Comparison of ENCODE assay signal across 11 mouse cellular contexts in genomic region chr14:21583051-21583450, GRCm38 (mm10).
DNase-seq lines count a peak whose midpoint lies in the region; ATAC-seq and TF ChIP-seq lines count a peak whose summit lies in the region.
"Had no signal": no experiment of that assay in that cellular context is flagged by ENCODE, and none has a peak within 500 bp of the region (broad histone marks: within the 10 kb centered on the region; RNA-seq: fewer than 3 reads in every experiment).

No protein-coding gene starts in this region.

- no peaks in the 10 kb centered on the region for H3K27me3 ChIP-seq in hindbrain, embryonic 13.5 days
- H3K27me3 ChIP-seq in hindbrain, embryonic 12.5 days = no peaks in the 10 kb centered on the region
- no peaks in the 10 kb centered on the region for H3K27me3 ChIP-seq in heart, embryonic 13.5 days (replicated peaks)
- no peaks in the 10 kb centered on the region for H3K27me3 ChIP-seq in limb, embryonic 15.5 days
- H3K27me3 ChIP-seq in thymus, adult 2 months (ENCODE audit: control insufficient read depth, insufficient read depth, low read length) = no peaks in the 10 kb centered on the region
- H3K27me3 ChIP-seq: CH12.LX; lung, embryonic 15.5 days had no signal

- no peak overlapping the region for H3K9ac ChIP-seq in hindbrain, embryonic 13.5 days
- no peak overlapping the region for H3K9ac ChIP-seq in hindbrain, embryonic 12.5 days
- peak overlapping the region; percentile 48; the same call in 1 of the 2 replicates for H3K9ac ChIP-seq in heart, embryonic 13.5 days
- no peak overlapping the region for H3K9ac ChIP-seq in limb, embryonic 15.5 days
- H3K9ac ChIP-seq: lung, embryonic 15.5 days had no signal

- peak overlapping the region; percentile 55; the same call in 1 of the 2 replicates for H3K27ac ChIP-seq in hindbrain, embryonic 13.5 days
- H3K27ac ChIP-seq in hindbrain, embryonic 12.5 days = no peak overlapping the region
- peak overlapping the region; percentile 79 for H3K27ac ChIP-seq in heart, embryonic 13.5 days (replicated peaks)
- peak overlapping the region; percentile 22; the same call in 1 of the 2 replicates for H3K27ac ChIP-seq in limb, embryonic 15.5 days
- no peak overlapping the region for H3K27ac ChIP-seq in thymus, adult 2 months (ENCODE audit: control insufficient read depth, insufficient read depth, low read length)
- H3K27ac ChIP-seq: lung, embryonic 15.5 days had no signal

- peaks cover 54% of the 10 kb centered on the region for H3K4me1 ChIP-seq in hindbrain, embryonic 13.5 days (replicated peaks)
- peaks cover 40% of the 10 kb centered on the region for H3K4me1 ChIP-seq in hindbrain, embryonic 12.5 days
- H3K4me1 ChIP-seq in heart, embryonic 13.5 days = peaks cover 89% of the 10 kb centered on the region
- H3K4me1 ChIP-seq in limb, embryonic 15.5 days = peaks cover 51% of the 10 kb centered on the region
- H3K4me1 ChIP-seq in thymus, adult 2 months (replicated peaks; ENCODE audit: control insufficient read depth, insufficient read depth, low read length) = no peaks in the 10 kb centered on the region

- DNase-seq in ZHBTc4 (ENCODE audit: low read depth, low spot score) = peak; percentile 49
- no peak for DNase-seq in lung, postnatal 10 days
- no peak for DNase-seq in thymus, adult 2 months
- no peak for DNase-seq in kidney, adult 11 months

- no peak overlapping the region for H3K4me3 ChIP-seq in hindbrain, embryonic 13.5 days
- H3K4me3 ChIP-seq in hindbrain, embryonic 12.5 days = no peak overlapping the region
- no peak overlapping the region for H3K4me3 ChIP-seq in heart, embryonic 13.5 days
- H3K4me3 ChIP-seq in limb, embryonic 15.5 days = no peak overlapping the region
- no peak overlapping the region for H3K4me3 ChIP-seq in thymus, adult 2 months (ENCODE audit: control insufficient read depth, insufficient read depth, low read length)
- H3K4me3 ChIP-seq: lung, embryonic 15.5 days had no signal

- no peaks in the 10 kb centered on the region for H3K36me3 ChIP-seq in hindbrain, embryonic 13.5 days
- H3K36me3 ChIP-seq in hindbrain, embryonic 12.5 days = no peaks in the 10 kb centered on the region
- H3K36me3 ChIP-seq in heart, embryonic 13.5 days = no peaks in the 10 kb centered on the region
- H3K36me3 ChIP-seq in limb, embryonic 15.5 days = no peaks in the 10 kb centered on the region
- H3K36me3 ChIP-seq in thymus, adult 2 months (ENCODE audit: control insufficient read depth, insufficient read depth, low read length) = no peaks in the 10 kb centered on the region
- H3K36me3 ChIP-seq: lung, embryonic 15.5 days had no signal

- H3K9me3 ChIP-seq in hindbrain, embryonic 13.5 days = no peaks in the 10 kb centered on the region
- no peaks in the 10 kb centered on the region for H3K9me3 ChIP-seq in hindbrain, embryonic 12.5 days (replicated peaks)
- H3K9me3 ChIP-seq in heart, embryonic 13.5 days = no peaks in the 10 kb centered on the region
- no peaks in the 10 kb centered on the region for H3K9me3 ChIP-seq in limb, embryonic 15.5 days
- H3K9me3 ChIP-seq: lung, embryonic 15.5 days had no signal

- H3K4me2 ChIP-seq in hindbrain, embryonic 13.5 days = no peak overlapping the region
- H3K4me2 ChIP-seq in hindbrain, embryonic 12.5 days (replicated peaks) = no peak overlapping the region
- peak overlapping the region; percentile 45 for H3K4me2 ChIP-seq in heart, embryonic 13.5 days
- H3K4me2 ChIP-seq in limb, embryonic 15.5 days = no peak overlapping the region
- H3K4me2 ChIP-seq: lung, embryonic 15.5 days had no signal

- TF ChIP-seq CTCF in thymus, adult 2 months (IDR thresholded peaks at IDR 0.05; ENCODE audit: borderline replicate concordance, control insufficient read depth, extremely low read depth, insufficient read depth, low read length, poor library complexity) = no peak

- no peak for ATAC-seq in hindbrain, embryonic 13.5 days (ENCODE audit: low FRiP score)
- ATAC-seq in hindbrain, embryonic 12.5 days (ENCODE audit: low FRiP score) = no peak
- ATAC-seq in heart, embryonic 13.5 days (ENCODE audit: extremely low read depth, insufficient number of reproducible peaks, low FRiP score, low TSS enrichment) = no peak
- no peak for ATAC-seq in limb, embryonic 15.5 days (ENCODE audit: insufficient number of reproducible peaks, low FRiP score, low TSS enrichment, low read depth)
- ATAC-seq: inflammation-experienced regulatory T-cells, adult 6 months had no signal

- WGBS in hindbrain, embryonic 13.5 days = 64% methylated on average over 6 of the region's 6 CpGs
- 75% methylated on average over 6 of the region's 6 CpGs for WGBS in hindbrain, embryonic 12.5 days
- WGBS in heart, embryonic 13.5 days = 38% methylated on average over 6 of the region's 6 CpGs
- 70% methylated on average over 6 of the region's 6 CpGs for WGBS in limb, embryonic 15.5 days
- WGBS in thymus, adult 2 months = 98% methylated on average over 6 of the region's 6 CpGs

- TF ChIP-seq POLR2A in thymus, adult 2 months (IDR thresholded peaks at IDR 0.05; ENCODE audit: control insufficient read depth, extremely low read depth, insufficient read depth, low read length, poor library complexity) = no peak

Comparison
In these comparisons a context has a peak if more than half of its experiments do, and no peak if none do; other contexts are left out.
1. H3K27ac ChIP-seq: peak in hindbrain, embryonic 13.5 days (single experiment), heart, embryonic 13.5 days (single experiment) and limb, embryonic 15.5 days (single experiment); none in hindbrain, embryonic 12.5 days (single experiment) and thymus, adult 2 months (single experiment).